Mouse (Mus musculus) gastrocnemius, postnatal 36 days (tissue): ENCODE data around the gene Ap1g2. TPM values are rescaled to one million over a fixed set of nuclear protein-coding genes. Genes with fewer than 3 reads are reported as not detected.

Experiments
- DNase-seq, 2 experiments: peaks; one replicate each; pipeline ENCODE4 v3.0.0; 2022
- intact Hi-C: fragments of 180-260 bp; cut with DNase I; formaldehyde crosslinking; loops from one replicate; pipeline ENCODE4 v1.15.1; 2025
- total RNA-seq, 2 experiments: library from RNA; stranded (reverse); gene quantifications; 2 replicates each; pipeline ENCODE4 v1.2.3; 2021

Ap1g2 gene
- total RNA-seq, 2 experiments from 2014 or later, result 4.0 to 5.1 TPM

GRCm38 (mm10) chr14:55065391-55065790 is 41.0 kb downstream of the Ap1g2 start:
- intact Hi-C loops, result no loop called here
- no peak for DNase-seq

- intact Hi-C loops, result no loop called here
- DNase-seq, result no peak
These were observed 41.7 kb downstream of the Ap1g2 start for GRCm38 (mm10) chr14:55064481-55065370.

GRCm38 (mm10) chr14:55063581-55064381 is 42.6 kb downstream of the Ap1g2 start:
- intact Hi-C loops, result no loop called here
- DNase-seq, result no peak

- DNase-seq, result no peak
- intact Hi-C loops, result no loop called here
These were observed 43.3 kb downstream of the Ap1g2 start for GRCm38 (mm10) chr14:55063117-55063516.

GRCm38 (mm10) chr14:55062626-55063025 is 43.8 kb downstream of the Ap1g2 start:
- intact Hi-C loops, result no loop called here
- no peak for DNase-seq

- intact Hi-C loops, result no loop called here
- DNase-seq, result no peak
These were observed 44.5 kb downstream of the Ap1g2 start for GRCm38 (mm10) chr14:55061845-55062244.

- no peak for DNase-seq
- intact Hi-C loops, result no loop called here
These were observed 46.5 kb downstream of the Ap1g2 start for GRCm38 (mm10) chr14:55059931-55060330.

- no peak for DNase-seq
- intact Hi-C loops, result no loop called here
These were observed 47.4 kb downstream of the Ap1g2 start for GRCm38 (mm10) chr14:55059009-55059408.

GRCm38 (mm10) chr14:55055167-55055834 is 51.1 kb downstream of the Ap1g2 start:
- intact Hi-C loops, result no loop called here
- no peak for DNase-seq

GRCm38 (mm10) chr14:55054191-55054749 is 52.1 kb downstream of the Ap1g2 start:
- intact Hi-C loops, result no loop called here
- no peak for DNase-seq

GRCm38 (mm10) chr14:55053708-55054190 is 52.6 kb downstream of the Ap1g2 start:
- intact Hi-C loops, result no loop called here
- DNase-seq, result no peak

- intact Hi-C loops, result no loop called here
- no peak for DNase-seq
These were observed 53.3 kb downstream of the Ap1g2 start for GRCm38 (mm10) chr14:55053050-55053449.

GRCm38 (mm10) chr14:55052496-55052895 is 53.9 kb downstream of the Ap1g2 start:
- no peak for DNase-seq
- intact Hi-C loops, result no loop called here

Other genes with a start within 250 kb of the Ap1g2 start
- 1 to 10 TPM; 2.6 to 4.0 TPM for gene Homez, start 235.6 kb downstream of the Ap1g2 start, total RNA-seq
- 1 to 10 TPM; 2.9 to 3.0 TPM for gene Ppp1r3e, start 229.0 kb downstream of the Ap1g2 start, total RNA-seq
- 10 to 100 TPM; 20.9 to 25.9 TPM for gene Bcl2l2, start 223.2 kb downstream of the Ap1g2 start, total RNA-seq
- not detected for gene Gm20521, start 223.2 kb downstream of the Ap1g2 start, total RNA-seq
- 10 to 100 TPM; 51.0 to 53.2 TPM for gene Pabpn1, start 214.1 kb downstream of the Ap1g2 start, total RNA-seq
- 1 to 10 TPM; 1.6 to 1.7 TPM for gene Slc22a17, start 193.5 kb downstream of the Ap1g2 start, total RNA-seq
- 1 to 10 TPM; 2.1 to 2.5 TPM for gene Efs, start 180.5 kb downstream of the Ap1g2 start, total RNA-seq
- not detected for gene Il25, start 173.9 kb downstream of the Ap1g2 start, total RNA-seq
- gene Cmtm5, start 170.3 kb downstream of the Ap1g2 start, total RNA-seq, result under 1 TPM in 1 of 2 experiments, not detected in 1; 0.42 TPM
- gene Myh6, start 139.7 kb downstream of the Ap1g2 start, total RNA-seq, result 100 to 1,000 TPM in 1 of 2 experiments, 10 to 100 TPM in 1; 40.5 to 246 TPM
- gene Gm17428, start 129.7 kb downstream of the Ap1g2 start, total RNA-seq, result not detected
- gene Myh7, start 112.0 kb downstream of the Ap1g2 start, total RNA-seq, result 1,000 to 10,000 TPM in 1 of 2 experiments, 100 to 1,000 TPM in 1; 194 to 1,204 TPM
- 10 to 100 TPM; 13.9 to 18.1 TPM for gene Ngdn, start 91.1 kb downstream of the Ap1g2 start, total RNA-seq
- gene Zfhx2, start 14.3 kb downstream of the Ap1g2 start, total RNA-seq, result 1 to 10 TPM; 3.5 to 3.7 TPM
- 10 to 100 TPM; 10.1 to 13.6 TPM for gene Thtpa, start 11.8 kb downstream of the Ap1g2 start, total RNA-seq
- gene Jph4, start 10.3 kb upstream of the Ap1g2 start, total RNA-seq, result under 1 TPM; 0.17 to 0.23 TPM
- not detected for gene Dhrs2, start 115.4 kb upstream of the Ap1g2 start, total RNA-seq